Mouse (Mus musculus): ENCODE results near the gene Slc22a14. TPM values are rescaled to one million over a fixed set of nuclear protein-coding genes. Genes with fewer than 3 reads are reported as not detected.

Slc22a14 gene
- polyA plus RNA-seq (2014; fragmentation: Illumina TruSeq; extraction: RNeasy Lipid Tissue Mini Kit (QIAGEN cat#74804); ENCODE audit: low replicate concordance): not detected

GRCm38 (mm10) chr9:119365284-119365683 is at the start of gene Slc22a14:
Gene Slc22a14, minus strand, starts transcription at chr9:119365553.

GRCm38 (mm10) chr9:119401801-119402214 is 36.5 kb upstream of the Slc22a14 start, which contains the start of gene Acvr2b:
Gene Acvr2b, plus strand, starts transcription at chr9:119402118.

GRCm38 (mm10) chr9:119357331-119358057 is 7.9 kb downstream of the Slc22a14 start, which contains the start of gene Xylb:
Gene Xylb, plus strand, starts transcription at chr9:119357381.

GRCm38 (mm10) chr9:119340909-119341816 is 24.2 kb downstream of the Slc22a14 start, which contains the start of gene Myd88:
Gene Myd88, minus strand, starts transcription at chr9:119341411.

GRCm38 (mm10) chr9:119339558-119340211 is 25.7 kb downstream of the Slc22a14 start, which contains the start of gene Acaa1a:
Gene Acaa1a, plus strand, starts transcription at chr9:119339676.

GRCm38 (mm10) chr9:119322289-119323259 is 42.8 kb downstream of the Slc22a14 start, which contains the start of gene Oxsr1:
Gene Oxsr1, minus strand, starts transcription at chr9:119322427.

GRCm38 (mm10) chr9:119208998-119209397 is 156.4 kb downstream of the Slc22a14 start, which contains the start of gene Slc22a13:
Gene Slc22a13, minus strand, starts transcription at chr9:119209098.

GRCm38 (mm10) chr9:119158861-119159260 is 206.5 kb downstream of the Slc22a14 start, which contains the start of gene Gm47289:
Gene Gm47289, plus strand, starts transcription at chr9:119159161.

GRCm38 (mm10) chr9:119156278-119157201 is 208.8 kb downstream of the Slc22a14 start, which contains the start of gene Acaa1b:
Gene Acaa1b, minus strand, starts transcription at chr9:119157093.

Other genes with a start within 250 kb of the Slc22a14 start
- gene Acaa1b, start 208.5 kb downstream of the Slc22a14 start, polyA plus RNA-seq (2014; fragmentation: Illumina TruSeq; extraction: RNeasy Lipid Tissue Mini Kit (QIAGEN cat#74804); ENCODE audit: low replicate concordance): 0.26 TPM
- not detected for gene Gm47289, start 206.4 kb downstream of the Slc22a14 start, polyA plus RNA-seq (2014; fragmentation: Illumina TruSeq; extraction: RNeasy Lipid Tissue Mini Kit (QIAGEN cat#74804); ENCODE audit: low replicate concordance)
- not detected for gene Slc22a13, start 156.5 kb downstream of the Slc22a14 start, polyA plus RNA-seq (2014; fragmentation: Illumina TruSeq; extraction: RNeasy Lipid Tissue Mini Kit (QIAGEN cat#74804); ENCODE audit: low replicate concordance)
- 45.1 TPM for gene Oxsr1, start 43.1 kb downstream of the Slc22a14 start, polyA plus RNA-seq (2014; fragmentation: Illumina TruSeq; extraction: RNeasy Lipid Tissue Mini Kit (QIAGEN cat#74804); ENCODE audit: low replicate concordance)
- gene Acaa1a, start 25.9 kb downstream of the Slc22a14 start, polyA plus RNA-seq (2014; fragmentation: Illumina TruSeq; extraction: RNeasy Lipid Tissue Mini Kit (QIAGEN cat#74804); ENCODE audit: low replicate concordance): 4.6 TPM
- gene Myd88, start 24.1 kb downstream of the Slc22a14 start, polyA plus RNA-seq (2014; fragmentation: Illumina TruSeq; extraction: RNeasy Lipid Tissue Mini Kit (QIAGEN cat#74804); ENCODE audit: low replicate concordance): 7.0 TPM
- 11.5 TPM for gene Xylb, start 8.2 kb downstream of the Slc22a14 start, polyA plus RNA-seq (2014; fragmentation: Illumina TruSeq; extraction: RNeasy Lipid Tissue Mini Kit (QIAGEN cat#74804); ENCODE audit: low replicate concordance)
- gene Acvr2b, start 36.6 kb upstream of the Slc22a14 start, polyA plus RNA-seq (2014; fragmentation: Illumina TruSeq; extraction: RNeasy Lipid Tissue Mini Kit (QIAGEN cat#74804); ENCODE audit: low replicate concordance): 0.33 TPM
- gene Exog, start 79.4 kb upstream of the Slc22a14 start, polyA plus RNA-seq (2014; fragmentation: Illumina TruSeq; extraction: RNeasy Lipid Tissue Mini Kit (QIAGEN cat#74804); ENCODE audit: low replicate concordance): 1.4 TPM
- not detected for gene Scn5a, start 213.5 kb upstream of the Slc22a14 start, polyA plus RNA-seq (2014; fragmentation: Illumina TruSeq; extraction: RNeasy Lipid Tissue Mini Kit (QIAGEN cat#74804); ENCODE audit: low replicate concordance)

Measured in small intestine, adult 10 weeks (tissue).